Mouse (Mus musculus) cerebellum, postnatal 25 days (tissue): ENCODE results near the gene Arrdc3.
A peak's percentile ranks its signal among the peaks of the same experiment; 100 is the strongest.

Experiments
- DNase-seq, 2 experiments: peaks; one replicate each; pipeline ENCODE4 v3.0.0; 2021; ENCODE audit warnings: mixed read lengths in 2 of 2

The Arrdc3 gene

DNA sequence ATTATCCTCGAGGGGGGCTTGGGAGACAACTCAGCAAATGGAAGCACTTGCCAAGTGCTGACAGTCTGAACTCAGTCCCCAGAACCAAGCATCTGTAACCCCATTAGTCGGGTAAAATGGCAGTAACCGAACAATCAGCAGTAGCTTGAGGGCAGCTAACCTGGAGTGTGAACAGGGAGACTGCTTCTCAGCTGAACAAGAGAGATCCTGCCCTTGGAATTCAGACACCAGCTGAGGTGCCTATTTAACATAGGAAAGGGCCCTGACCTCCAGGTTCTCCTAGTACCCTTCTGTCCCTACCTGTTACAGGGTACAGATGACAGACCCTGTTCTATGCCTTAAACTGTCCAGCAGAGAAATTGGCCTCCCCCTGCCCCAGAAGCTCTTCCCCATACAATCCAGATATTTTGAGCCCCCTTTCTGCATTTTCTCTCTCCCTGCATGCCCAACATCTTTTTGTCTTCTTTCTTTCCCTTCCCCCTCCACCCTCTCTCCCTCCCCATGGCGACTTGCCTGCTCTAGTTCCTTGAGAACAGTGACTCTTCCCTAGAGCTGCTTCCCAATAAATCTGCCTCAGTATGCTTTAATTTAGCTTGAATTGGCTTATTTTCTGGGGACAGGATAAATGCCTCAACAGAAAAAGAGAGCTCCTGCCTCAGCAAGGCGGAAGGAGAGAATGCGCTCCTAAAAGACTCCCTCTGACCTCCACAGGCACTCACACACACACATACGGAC lies 38.6 kb downstream of the Arrdc3 start:
- no peak for DNase-seq

DNA sequence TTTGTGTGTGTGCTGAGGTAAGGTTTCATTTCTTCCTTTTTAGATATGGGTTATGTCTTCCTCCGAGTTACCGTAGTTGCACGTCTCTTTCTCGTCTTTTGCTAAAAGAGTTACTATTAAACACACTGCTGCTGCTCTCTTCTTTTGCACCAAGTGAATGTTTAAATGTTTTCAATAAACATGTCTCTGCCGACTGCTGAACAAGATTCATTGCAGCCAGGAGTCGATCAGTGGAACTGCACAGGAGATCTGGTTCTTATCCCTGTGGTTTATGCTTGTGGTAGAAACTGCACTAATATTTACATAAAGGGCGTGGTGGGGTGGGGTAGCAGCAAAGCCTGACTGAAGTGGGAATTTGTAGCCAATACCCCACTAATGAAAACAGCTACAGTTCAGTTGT lies 45.0 kb downstream of the Arrdc3 start:
- DNase-seq = no peak

DNA sequence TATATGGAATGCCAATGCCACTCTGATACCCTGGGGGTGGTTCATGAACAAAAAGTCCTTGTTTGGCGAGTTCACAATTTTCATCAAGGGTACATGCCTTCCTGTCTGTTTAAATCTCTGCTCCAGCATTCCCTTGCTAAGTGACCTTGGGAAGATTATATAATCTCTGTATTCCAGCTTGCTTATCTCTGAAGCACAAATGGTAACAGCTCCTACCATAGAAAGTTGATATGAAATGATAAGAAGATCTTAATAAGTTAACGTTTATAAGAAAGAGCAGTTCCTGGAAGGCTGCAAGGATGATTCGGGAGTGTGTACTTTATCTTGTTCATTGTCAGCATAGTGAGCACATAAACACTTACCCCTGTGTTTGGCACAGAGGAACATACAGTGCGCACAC lies 46.8 kb downstream of the Arrdc3 start:
- no peak for DNase-seq

DNA sequence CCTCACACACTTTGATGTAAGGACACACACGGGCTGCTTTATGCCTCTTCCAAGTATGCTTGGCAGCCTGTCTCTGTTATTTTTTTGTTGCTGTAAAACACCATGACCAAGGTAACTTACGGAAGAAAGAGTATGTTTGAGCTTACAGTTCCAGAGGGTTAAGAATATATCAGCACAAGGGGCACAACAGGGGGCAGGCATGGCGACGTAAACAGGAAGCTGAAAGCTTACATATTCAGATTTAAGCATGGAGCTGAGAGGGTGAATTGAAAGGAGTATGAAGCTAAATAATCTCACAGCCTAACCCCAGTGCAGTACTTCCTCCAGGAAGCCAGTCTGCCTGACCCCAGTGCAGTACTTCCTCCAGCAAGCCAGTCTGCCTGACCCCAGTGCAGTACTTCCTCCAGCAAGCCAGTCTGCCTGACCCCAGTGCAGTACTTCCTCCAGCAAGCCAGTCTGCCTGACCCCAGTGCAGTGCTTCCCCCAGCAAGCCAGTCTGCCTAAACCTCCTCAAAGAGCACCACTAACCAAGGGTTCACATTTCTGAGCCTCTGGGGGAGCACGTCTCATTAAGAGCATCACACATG lies 49.7 kb downstream of the Arrdc3 start:
- DNase-seq = no peak

DNA sequence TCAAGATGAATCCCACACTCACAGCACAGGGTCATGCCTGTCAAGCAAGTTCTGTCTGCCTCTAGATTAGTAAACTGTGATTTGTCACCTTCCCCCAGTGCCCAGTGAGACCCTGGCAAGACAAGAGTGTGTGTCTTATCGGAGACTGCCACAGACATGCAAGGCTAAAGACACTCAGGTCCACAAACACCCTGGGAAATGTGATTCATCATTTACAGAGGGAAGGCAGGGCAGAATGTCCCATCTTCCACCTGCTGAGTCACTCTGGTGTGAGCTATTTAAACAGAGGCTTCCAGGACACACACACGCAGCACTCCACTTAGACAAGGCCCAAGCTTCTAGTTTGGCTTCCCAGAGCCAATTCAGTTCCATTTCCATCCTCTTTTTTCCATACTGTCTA lies 53.2 kb downstream of the Arrdc3 start:
- no peak for DNase-seq

DNA sequence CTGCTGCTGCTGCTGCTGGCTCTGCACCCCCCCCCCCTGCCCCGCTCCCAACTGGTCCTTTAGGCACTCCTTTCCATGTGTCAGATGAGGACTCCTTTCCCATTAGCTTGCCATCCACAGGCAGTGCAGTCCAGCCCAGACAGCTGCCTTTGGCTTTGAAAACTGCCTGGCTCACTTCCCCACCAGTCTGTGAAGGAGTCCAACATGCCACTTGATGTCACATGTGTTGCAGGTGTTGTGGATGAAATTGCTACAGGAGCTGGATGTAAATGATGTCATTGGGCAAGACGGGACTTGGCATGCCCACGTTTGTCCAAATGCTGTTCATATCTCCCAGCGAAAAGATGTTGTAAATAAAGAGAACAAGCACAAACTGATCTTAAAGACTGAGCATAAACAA lies 56.0 kb downstream of the Arrdc3 start:
- no peak for DNase-seq

DNA sequence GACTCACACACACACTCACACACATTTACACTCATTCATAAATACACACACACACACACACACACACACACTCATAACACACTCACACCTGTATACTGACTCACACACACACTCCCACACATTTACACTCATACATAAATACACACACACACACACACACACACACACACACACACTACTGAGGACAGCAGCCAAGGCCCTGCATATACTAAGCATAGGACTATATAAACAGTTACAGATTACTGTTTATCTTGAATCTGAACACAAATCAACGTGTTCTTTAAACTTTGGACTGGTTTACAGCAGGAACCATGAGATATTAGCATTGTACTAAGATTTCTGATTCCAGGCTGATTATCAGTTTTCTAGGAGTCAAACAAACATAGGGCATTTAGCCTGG lies 56.7 kb downstream of the Arrdc3 start:
- no peak for DNase-seq

DNA sequence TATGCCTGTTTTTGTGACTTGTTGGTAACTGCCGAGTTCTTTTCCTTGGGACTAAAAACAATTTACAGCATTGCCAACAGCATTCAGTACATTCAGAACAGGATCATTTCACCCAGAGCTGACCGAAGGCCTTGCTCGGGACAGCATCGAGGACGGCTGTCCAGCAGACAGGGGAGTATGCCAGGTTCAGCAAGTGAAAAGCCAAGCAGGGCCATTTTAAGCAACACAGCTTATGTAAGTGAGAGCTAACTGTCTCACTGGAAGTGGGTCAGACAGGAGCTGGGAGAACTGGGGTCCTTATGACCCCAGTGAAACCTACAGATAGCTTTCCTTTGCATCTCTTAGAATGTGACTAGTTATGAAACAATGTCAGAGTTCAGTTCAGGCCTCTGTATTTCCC lies 57.2 kb downstream of the Arrdc3 start:
- peak in 1 of 2 experiments; percentile 23 for DNase-seq

DNA sequence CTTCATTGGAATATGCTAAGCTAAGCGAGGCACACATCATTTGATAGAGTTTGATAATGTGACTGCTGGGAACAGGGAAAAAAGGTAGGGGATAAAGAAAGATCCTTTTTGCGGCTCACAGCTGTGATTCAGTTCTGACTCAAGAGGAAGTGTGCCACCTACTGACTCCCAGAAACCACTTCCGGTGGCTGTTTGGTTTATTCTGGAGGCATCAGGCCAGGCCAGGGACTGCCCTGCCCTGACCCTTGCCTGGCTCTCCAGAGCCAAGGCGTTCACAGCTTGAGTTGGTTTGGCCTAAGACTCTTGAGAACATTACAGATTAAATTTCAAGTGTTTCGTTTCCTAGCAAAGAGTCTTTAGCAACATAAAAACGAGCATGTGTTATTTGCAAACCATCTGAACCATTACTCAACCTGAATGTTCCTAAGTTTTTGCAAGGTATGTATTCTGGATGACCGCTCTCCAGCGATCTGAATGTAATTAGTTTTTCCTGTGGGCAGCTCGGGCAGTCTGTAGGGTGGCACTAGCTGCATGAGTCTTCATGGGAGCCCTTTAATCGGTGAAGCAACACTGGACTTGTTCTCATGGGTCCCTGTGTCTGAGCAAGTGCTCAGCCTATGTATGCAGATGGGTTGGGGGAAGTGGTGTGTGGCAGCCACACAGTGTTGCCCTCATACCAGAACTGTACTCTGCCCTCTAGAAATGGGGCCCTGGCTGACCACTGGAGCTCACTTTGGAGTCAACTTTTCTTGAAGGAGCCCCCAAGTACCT lies 57.9 kb downstream of the Arrdc3 start:
- DNase-seq = no peak

DNA sequence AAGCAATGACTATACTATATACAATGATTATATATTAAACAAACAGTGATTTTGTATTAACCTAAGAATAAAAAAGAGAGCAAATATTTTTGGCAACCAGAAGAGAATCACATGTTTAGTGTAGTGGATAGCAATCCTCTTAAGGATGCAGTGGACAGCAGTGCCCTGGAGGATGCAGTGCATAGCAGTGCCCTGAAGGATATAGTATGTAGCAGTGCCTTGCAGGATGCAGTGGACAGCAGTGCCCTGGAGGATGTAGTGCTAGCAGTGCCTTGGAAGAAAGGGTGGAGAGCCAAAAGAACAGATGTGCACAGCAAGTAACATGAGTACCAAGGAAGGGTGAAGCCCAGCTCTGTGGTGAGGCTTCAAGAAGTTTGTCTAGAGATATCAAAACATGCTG lies 61.3 kb downstream of the Arrdc3 start:
- no peak for DNase-seq
